Mouse (Mus musculus) cortical plate, adult 2 months (tissue): Measurements from ENCODE around the gene Olr1.

ENCODE experiments used
- CTCF ChIP-seq: fragments of 200-500 bp; IDR thresholded peaks from 2 replicates; pipeline ENCODE4 v1.5.1; 2011; ENCODE audit warnings: mild to moderate bottlenecking, control low read depth, low read length; ENCODE audit not compliant: insufficient read depth; ENCODE audit errors: extremely low read depth
- POLR2A ChIP-seq: fragments of 200-500 bp; IDR thresholded peaks from 2 replicates; pipeline ENCODE4 v1.6.1; 2011; ENCODE audit warnings: mild to moderate bottlenecking, low read length, control low read depth; ENCODE audit not compliant: insufficient read depth; ENCODE audit errors: extremely low read depth

DNA sequence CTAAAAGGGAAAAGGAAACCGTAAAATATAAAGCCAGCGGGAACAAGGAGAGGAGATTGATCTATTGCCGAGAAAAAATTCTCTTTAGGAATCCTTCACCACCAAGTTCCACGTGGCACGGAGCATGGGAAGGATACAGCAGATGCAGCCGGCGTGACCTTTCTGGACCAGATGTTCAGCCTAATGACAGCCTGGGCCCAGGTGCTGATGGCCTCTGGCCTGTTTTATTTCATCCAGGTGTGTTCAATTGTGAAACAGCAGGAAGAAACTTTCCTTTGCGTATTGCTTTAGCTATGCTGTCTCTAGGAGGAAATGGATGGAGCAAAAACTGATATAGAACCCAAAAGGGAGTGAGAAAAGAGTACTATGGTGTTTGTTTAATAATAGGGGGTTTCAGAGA, 5.9 kb upstream of the Olr1 start:
- TF ChIP-seq CTCF (no peak), POLR2A (no peak)
